In genomic region chr8:128652399-128653109, GRCm38 (mm10) we compare ENCODE assay signal across 8 mouse cellular contexts. TPM values are rescaled to one million over a fixed set of nuclear protein-coding genes. Genes with fewer than 3 reads are reported as not detected.
A peak's percentile ranks its signal among the peaks of the same experiment; 100 is the strongest.
DNase-seq lines count a peak whose midpoint lies in the region; ATAC-seq and TF ChIP-seq lines count a peak whose summit lies in the region.
"Had no signal": no experiment of that assay in that cellular context is flagged by ENCODE, and none has a peak within 500 bp of the region (broad histone marks: within the 10 kb centered on the region; RNA-seq: fewer than 3 reads in every experiment).

No protein-coding gene starts in this region.

- no peak for ATAC-seq in kidney, embryonic 16.5 days (ENCODE audit: low FRiP score, low TSS enrichment)
- peak; percentile 29 for ATAC-seq in activated CD4-positive, CD25-positive, alpha-beta regulatory T cell, adult 4 months

- H3K4me1 ChIP-seq in kidney, embryonic 16.5 days (ENCODE audit: insufficient read depth, low read length): peaks cover 18% of the 10 kb centered on the region
- peaks cover 3 to 56% of the 10 kb centered on the region in 2 experiments for H3K4me1 ChIP-seq in CH12.LX (ENCODE audit: control insufficient read depth in 1 of 2, insufficient read depth in 2 of 2)
- H3K4me1 ChIP-seq in thymus, adult 2 months (replicated peaks; ENCODE audit: control insufficient read depth, insufficient read depth, low read length): peaks cover 13% of the 10 kb centered on the region

- H3K4me3 ChIP-seq in kidney, embryonic 16.5 days (ENCODE audit: low read length): no peak overlapping the region
- no peak overlapping the region for H3K4me3 ChIP-seq in CH12.LX (replicated peaks in 1 of 3; ENCODE audit: low read depth in 2 of 3, low read length in 2 of 3, poor library complexity in 1 of 3)
- no peak overlapping the region for H3K4me3 ChIP-seq in thymus, adult 2 months (ENCODE audit: control insufficient read depth, insufficient read depth, low read length)
- H3K4me3 ChIP-seq: embryonic facial prominence, embryonic 12.5 days had no signal

- no peaks in the 10 kb centered on the region for H3K27me3 ChIP-seq in kidney, embryonic 16.5 days (ENCODE audit: insufficient read depth, low read length)
- H3K27me3 ChIP-seq in CH12.LX (replicated peaks): no peaks in the 10 kb centered on the region
- H3K27me3 ChIP-seq in thymus, adult 2 months (ENCODE audit: control insufficient read depth, insufficient read depth, low read length): no peaks in the 10 kb centered on the region
- H3K27me3 ChIP-seq: embryonic facial prominence, embryonic 12.5 days had no signal

- H3K9ac ChIP-seq in kidney, embryonic 16.5 days (replicated peaks; ENCODE audit: low read length): no peak overlapping the region
- no peak overlapping the region for H3K9ac ChIP-seq in CH12.LX (ENCODE audit: insufficient read depth, low read depth)
- H3K9ac ChIP-seq: embryonic facial prominence, embryonic 12.5 days had no signal

- dilution Hi-C loops in CH12.LX (cut with MboI; ENCODE audit: extremely low pct_ligation_motif_present, extremely low pct_unique_long_range_greater_than_20kb, low sequenced_read_pairs): no loop called here

- no peaks in the 10 kb centered on the region for H3K79me2 ChIP-seq in CH12.LX (replicated peaks; ENCODE audit: control insufficient read depth, extremely low read depth, insufficient read depth, poor library complexity, severe bottlenecking)

- no peak for TF ChIP-seq EP300 in CH12.LX (IDR thresholded peaks at IDR 0.05; ENCODE audit: low read length)

- no peaks in the 10 kb centered on the region for H3K36me3 ChIP-seq in kidney, embryonic 16.5 days (ENCODE audit: insufficient read depth, low read length)
- no peaks in the 10 kb centered on the region for H3K36me3 ChIP-seq in CH12.LX (replicated peaks in 1 of 2; ENCODE audit: control insufficient read depth in 1 of 2, insufficient read depth in 1 of 2, low read length in 1 of 2)
- no peaks in the 10 kb centered on the region for H3K36me3 ChIP-seq in thymus, adult 2 months (ENCODE audit: control insufficient read depth, insufficient read depth, low read length)
- H3K36me3 ChIP-seq: embryonic facial prominence, embryonic 12.5 days had no signal

- no peak overlapping the region for H3K4me2 ChIP-seq in kidney, embryonic 16.5 days (replicated peaks; ENCODE audit: low read depth, low read length)
- no peak overlapping the region for H3K4me2 ChIP-seq in CH12.LX (ENCODE audit: insufficient read depth, low read depth, poor library complexity, severe bottlenecking)
- H3K4me2 ChIP-seq: embryonic facial prominence, embryonic 12.5 days had no signal

- no peak overlapping the region for H3K27ac ChIP-seq in kidney, embryonic 16.5 days (ENCODE audit: low read length)
- H3K27ac ChIP-seq in CH12.LX (ENCODE audit: insufficient read depth, low read depth): no peak overlapping the region
- no peak overlapping the region for H3K27ac ChIP-seq in thymus, adult 2 months (ENCODE audit: control insufficient read depth, insufficient read depth, low read length)

- in situ Hi-C loops in CH12.LX (cut with MboI; ENCODE audit: low pct_ligation_motif_present, low pct_unique_long_range_greater_than_20kb, low sequenced_read_pairs): loop anchor here (10.0 kb wide), 2 partner anchors 62 to 138 kb away; no protein-coding TSS in a partner anchor

- no peak for TF ChIP-seq POLR2A in CH12.LX (IDR thresholded peaks at IDR 0.05; ENCODE audit: low read depth, low read length)
- no peak for TF ChIP-seq POLR2A in thymus, adult 2 months (IDR thresholded peaks at IDR 0.05; ENCODE audit: control insufficient read depth, extremely low read depth, insufficient read depth, low read length, poor library complexity)

- peak; percentile 29 to 91; a peak in 3 of 4 replicates for TF ChIP-seq CTCF in CH12.LX (conservative IDR thresholded peaks at IDR 0.05 in 1 of 2, IDR thresholded peaks at IDR 0.05 in 1 of 2; ENCODE audit: low read depth in 2 of 2, low read length in 2 of 2)
- TF ChIP-seq CTCF in thymus, adult 2 months (IDR thresholded peaks at IDR 0.05; ENCODE audit: borderline replicate concordance, control insufficient read depth, extremely low read depth, insufficient read depth, low read length, poor library complexity): no peak

- DNase-seq in kidney, adult 18-20 months: peak; percentile 21
- DNase-seq in CH12.LX (ENCODE audit: extremely low read depth): peak; percentile 69
- peak; percentile 40 for DNase-seq in fibroblast of lung, adult 2 months (ENCODE audit: low read depth)
- peak; percentile 17 to 48 for DNase-seq in lung, adult 18-20 months
- DNase-seq in thymus, adult 2 months: peak; percentile 46

- H3K9me3 ChIP-seq in kidney, embryonic 16.5 days (ENCODE audit: low read length): no peaks in the 10 kb centered on the region
- peaks cover 2% of the 10 kb centered on the region for H3K9me3 ChIP-seq in CH12.LX (replicated peaks; ENCODE audit: low read length)
- H3K9me3 ChIP-seq: embryonic facial prominence, embryonic 12.5 days had no signal

- WGBS in kidney, embryonic 16.5 days: 52% methylated on average over 6 of the region's 6 CpGs
- 26% methylated on average over 6 of the region's 6 CpGs for WGBS in thymus, adult 2 months

- TF ChIP-seq RAD21 in CH12.LX (IDR thresholded peaks at IDR 0.05; ENCODE audit: low read depth, low read length): peak; percentile 95

TF ChIP-seq in CH12.LX, 34 proteins besides CTCF, POLR2A, EP300 and RAD21:
- TF ChIP-seq MEF2A (IDR thresholded peaks at IDR 0.05; ENCODE audit: borderline replicate concordance, low read depth, low read length) (peak; percentile 69; the same call in 1 of the 2 replicates), MYC (IDR thresholded peaks at IDR 0.05; ENCODE audit: low read depth, low read length) (0 out of 2 replicates have a peak, but pooled peaks have one; percentile 27), MAZ (IDR thresholded peaks at IDR 0.05; ENCODE audit: low read depth, low read length) (no peak), RCOR1 (conservative IDR thresholded peaks at IDR 0.05; ENCODE audit: low read depth, low read length) (no peak), SMC3 (IDR thresholded peaks at IDR 0.05; ENCODE audit: low read depth, low read length) (peak; percentile 88), ZC3H11A (IDR thresholded peaks at IDR 0.05; ENCODE audit: low read depth, low read length) (peak; percentile 56), ZNF384 (IDR thresholded peaks at IDR 0.05; ENCODE audit: low read depth, low read length) (peak; percentile 96)

RNA-seq across cellular contexts. Expression of gene Itgb1, which starts 32.9 kb away (rescaled TPM):
- polyA plus RNA-seq in kidney, embryonic 16.5 days (2015; fragmentation: Nextera tagmentation; extraction: Ambion mirVana): 288 and 305 TPM in 2 replicates
- total RNA-seq in CH12.LX (2012; rRNA removed) (62.4 and 68.9 TPM in 2 replicates), CH12.LX (2014; rRNA removed) (127 and 135 TPM in 2 replicates)
- polyA plus RNA-seq in CH12.LX (2012; ENCODE audit: insufficient read length, low read depth): 160 and 172 TPM in 2 replicates
- 100 to 1,000 TPM; 250 to 278 TPM for polyA plus RNA-seq in activated CD4-positive, CD25-positive, alpha-beta regulatory T cell, adult 4 months (2017; shearing (Covaris generic))
- polyA plus RNA-seq in thymus, adult 2 months (2012; rRNA removed): 29.3 and 30.6 TPM in 2 replicates
